Mouse (Mus musculus) olfactory bulb, adult 2 months (tissue): Measurements from ENCODE around the gene Ndufa7. TPM values are rescaled to one million over a fixed set of nuclear protein-coding genes. Genes with fewer than 3 reads are reported as not detected.

ENCODE experiments used
- H3K27ac ChIP-seq: fragments of 200-500 bp; 2 replicates; pipeline ENCODE4 v1.5.1; 2012; ENCODE audit warnings: low read depth, low read length; ENCODE audit not compliant: insufficient read depth
- H3K4me1 ChIP-seq: fragments of 200-500 bp; 2 replicates; pipeline ENCODE4 v1.6.1; 2012; ENCODE audit warnings: low read length; ENCODE audit not compliant: control insufficient read depth, insufficient read depth
- H3K4me3 ChIP-seq: fragments of 200-500 bp; 2 replicates; pipeline ENCODE4 v1.5.1; 2012; ENCODE audit warnings: mild to moderate bottlenecking, low read depth, low read length, moderate library complexity; ENCODE audit not compliant: insufficient read depth
- CTCF ChIP-seq: fragments of 200-500 bp; IDR thresholded peaks from 2 replicates; pipeline ENCODE4 v1.5.1; 2012; ENCODE audit warnings: low read depth, mild to moderate bottlenecking, low read length, moderate library complexity; ENCODE audit not compliant: insufficient read depth
- POLR2A ChIP-seq: fragments of 200-500 bp; IDR thresholded peaks from 2 replicates; pipeline ENCODE4 v1.6.1; 2012; ENCODE audit warnings: mild to moderate bottlenecking, low read depth, low read length, moderate library complexity; ENCODE audit not compliant: insufficient read depth
- WGBS: fragments of 180-500 bp; shearing (Covaris S2); methylation state at CpG from one replicate; pipeline ENCODE4 v1.1.7; 2018; 5-methylcytosine and 5-hydroxymethylcytosine counted together
- polyA plus RNA-seq: library from polyadenylated mRNA; stranded (reverse); fragments of >200 nt; gene quantifications from 2 replicates; pipeline ENCODE4 v1.2.4, GENCODE M21; 2012; ENCODE audit warnings: low replicate concordance; ENCODE audit not compliant: missing spikeins, insufficient read depth, insufficient read length

The Ndufa7 gene
- 751 TPM in 1 of 2 replicates, not detected in the other for polyA plus RNA-seq

DNA sequence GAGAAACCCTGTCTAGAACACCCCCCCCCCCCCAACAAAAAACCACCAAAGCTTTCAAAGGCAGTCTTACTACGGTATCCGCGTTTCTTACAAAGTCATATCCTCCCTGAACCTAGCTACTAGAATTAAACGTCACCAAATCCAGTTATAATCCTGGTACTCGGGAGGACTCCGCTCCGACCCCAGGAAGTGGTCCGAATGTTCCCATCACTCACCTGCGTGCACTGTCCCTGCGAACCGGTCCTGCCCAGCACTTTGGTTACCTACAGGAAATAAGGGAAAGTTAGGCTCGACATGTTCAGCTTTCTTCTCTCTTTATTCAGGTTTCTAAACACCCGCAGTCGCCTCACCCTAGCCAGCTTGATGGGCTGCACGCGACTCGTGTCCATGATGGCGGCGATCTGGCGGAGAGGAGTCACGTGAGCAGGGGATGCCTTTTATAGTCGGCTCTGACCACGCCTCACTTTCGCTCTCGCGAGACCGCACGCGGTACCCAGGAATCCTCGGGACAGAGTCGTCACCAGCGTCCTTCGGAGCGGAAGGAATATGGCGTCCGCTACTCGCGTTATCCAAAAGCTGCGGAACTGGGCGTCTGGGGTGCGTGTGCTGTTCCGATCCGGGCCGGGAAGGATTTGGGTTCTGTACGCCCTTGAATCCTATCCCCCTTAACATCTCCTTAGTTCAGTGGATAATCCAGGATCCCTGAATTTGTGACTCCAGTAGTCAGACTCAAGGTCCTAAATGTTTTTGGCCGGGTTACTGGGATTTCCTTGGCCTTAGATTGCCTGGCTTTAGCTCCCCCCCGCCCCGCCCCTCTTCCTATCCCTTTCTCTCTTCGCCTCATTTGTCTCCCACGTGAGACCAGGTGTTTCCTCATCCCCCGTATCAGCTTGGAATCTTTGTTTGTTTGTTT lies at the start of gene Ndufa7, which contains the start of gene Rps28:
Gene Ndufa7, plus strand, starts transcription at position 489 of the 913 bp plus-strand sequence.
Gene Rps28, minus strand, starts transcription at position 479 of the 913 bp plus-strand sequence.
- H3K27ac ChIP-seq: peak within 1 kb of the TSS; percentile 75
- under 1% methylated on average over 51 of the region's 51 CpGs for WGBS
- peak within 1 kb of the TSS; percentile 72 for H3K4me3 ChIP-seq
- TF ChIP-seq POLR2A (peak; percentile 96), CTCF (no peak)
- peaks cover 9% of the 10 kb centered on the region; the same call in 1 of the 2 replicates for H3K4me1 ChIP-seq

GRCm38 (mm10) chr17:33774573-33775155 lies 49.7 kb upstream of the Ndufa7 start:
- no peak overlapping the region for H3K4me3 ChIP-seq
- peaks cover 5% of the 10 kb centered on the region; the same call in 1 of the 2 replicates for H3K4me1 ChIP-seq
- WGBS: 78% methylated on average over 8 of the region's 8 CpGs
- TF ChIP-seq CTCF: no peak
- H3K27ac ChIP-seq: no peak overlapping the region

DNA sequence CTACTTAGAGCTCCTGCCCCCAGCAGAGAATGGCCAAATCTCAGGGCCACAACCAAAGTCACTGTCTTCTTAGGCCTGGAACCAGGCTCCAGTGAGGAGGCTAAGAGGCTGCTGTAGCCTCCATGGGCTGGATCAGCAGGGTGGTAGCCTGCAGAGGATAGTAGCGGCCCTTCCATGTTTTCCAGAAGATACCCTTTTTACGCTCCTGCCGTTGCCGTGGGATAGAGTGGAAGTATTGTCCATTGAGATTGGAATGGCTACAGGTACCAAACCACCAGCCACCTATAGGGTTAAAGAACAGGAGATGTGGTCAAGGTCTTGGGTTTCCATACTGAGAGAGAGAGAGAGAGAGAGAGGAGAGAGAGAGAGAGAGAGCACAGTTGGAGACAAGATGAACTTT lies 49.1 kb upstream of the Ndufa7 start:
- 94% methylated on average over 4 of the region's 4 CpGs for WGBS

GRCm38 (mm10) chr17:33779271-33779966 lies 45.0 kb upstream of the Ndufa7 start:
- 24% methylated on average over 9 of the region's 9 CpGs for WGBS
- Histone ChIP-seq H3K27ac (peak overlapping the region; percentile 69), H3K4me3 (no peak overlapping the region), H3K4me1 (peaks cover 19% of the 10 kb centered on the region)
- TF ChIP-seq POLR2A (no peak), CTCF (no peak)

More for the DNA sequence above, 49.1 kb upstream of the Ndufa7 start:
- Histone ChIP-seq H3K4me1 (peaks cover 5% of the 10 kb centered on the region; the same call in 1 of the 2 replicates), H3K4me3 (no peak overlapping the region), H3K27ac (no peak overlapping the region)
- TF ChIP-seq CTCF: no peak
- TF ChIP-seq POLR2A: no peak

GRCm38 (mm10) chr17:33779967-33780295 lies 44.4 kb upstream of the Ndufa7 start:
- WGBS: 69% methylated on average over 5 of the region's 5 CpGs
- H3K4me1 ChIP-seq: peaks cover 19% of the 10 kb centered on the region
- H3K27ac ChIP-seq: peak overlapping the region; percentile 34; the same call in 1 of the 2 replicates
- TF ChIP-seq POLR2A: no peak
- TF ChIP-seq CTCF: no peak
- no peak overlapping the region for H3K4me3 ChIP-seq

GRCm38 (mm10) chr17:33780431-33780830 lies 43.9 kb upstream of the Ndufa7 start:
- TF ChIP-seq CTCF: no peak
- no peak for TF ChIP-seq POLR2A
- Histone ChIP-seq H3K4me3 (no peak overlapping the region; the same call in 1 of the 2 replicates), H3K27ac (peak overlapping the region; percentile 34), H3K4me1 (peaks cover 19% of the 10 kb centered on the region)
- WGBS: 85% methylated on average over 5 of the region's 5 CpGs

DNA sequence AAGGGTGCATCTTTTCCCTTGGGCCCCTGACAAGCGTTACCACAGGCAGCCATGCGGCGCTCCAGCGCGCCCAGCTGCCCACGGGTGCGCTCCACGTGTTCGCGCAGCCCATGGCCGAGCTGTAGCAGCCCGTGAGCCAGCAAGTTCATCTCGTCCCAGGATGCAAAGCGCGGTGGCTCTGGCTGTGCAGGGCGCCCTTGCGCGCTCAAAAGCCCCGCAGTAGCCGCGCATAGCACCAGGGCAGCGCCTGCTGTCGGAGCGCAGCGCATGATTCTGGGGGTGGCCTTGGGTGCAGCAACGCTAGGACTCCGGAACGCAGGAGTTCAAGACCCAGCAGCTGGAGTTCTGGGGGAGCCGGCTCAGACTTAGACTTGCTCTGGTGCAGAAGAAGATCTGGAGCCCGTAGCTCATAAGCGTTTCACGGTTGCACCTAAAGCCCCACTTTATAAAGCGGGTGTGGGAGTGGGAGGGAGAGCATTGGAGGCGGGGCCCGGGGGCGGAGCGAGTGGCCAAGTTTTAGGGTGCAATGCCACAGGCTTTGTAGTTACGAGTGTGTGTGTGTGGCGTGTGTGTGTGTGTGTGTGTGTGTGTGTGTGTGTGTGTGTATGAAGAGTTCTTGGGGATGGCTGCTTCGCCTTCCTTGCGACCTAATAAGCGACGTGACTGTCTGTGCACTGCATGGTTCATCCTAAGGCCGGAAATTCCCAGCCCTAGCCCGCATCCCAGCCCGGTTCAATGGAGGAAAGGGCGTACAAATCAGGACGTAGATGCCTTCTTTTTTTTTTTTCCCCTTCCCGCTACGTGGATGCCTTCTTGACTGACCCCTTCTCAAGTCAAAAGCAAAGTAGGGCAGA lies 43.0 kb upstream of the Ndufa7 start, which contains the start of gene Angptl4:
Gene Angptl4, minus strand, starts transcription at position 707 of the 854 bp plus-strand sequence.
- Histone ChIP-seq H3K4me3 (peak within 1 kb of the TSS; percentile 44), H3K27ac (peak within 1 kb of the TSS; percentile 34), H3K4me1 (peaks cover 19% of the 10 kb centered on the region)
- 2% methylated on average over 50 of the region's 50 CpGs for WGBS
- TF ChIP-seq CTCF: 0 out of 2 replicates have a peak, but pooled peaks have one; percentile 10
- TF ChIP-seq POLR2A: peak; percentile 30; the same call in 1 of the 2 replicates

- Histone ChIP-seq H3K4me3 (no peak overlapping the region), H3K4me1 (peaks cover 19% of the 10 kb centered on the region), H3K27ac (no peak overlapping the region)
- WGBS: 26% methylated on average over 4 of the region's 4 CpGs
- TF ChIP-seq POLR2A (no peak), CTCF (no peak)
Observed at GRCm38 (mm10) chr17:33782067-33782466, 42.3 kb upstream of the Ndufa7 start.
